Mouse (Mus musculus) embryo, embryonic 9.5 days (tissue): ENCODE results near the gene Nrxn1.

Source experiments
- DNase-seq: peaks from one replicate; pipeline ENCODE4 v3.0.0-alpha.2; 2017; ENCODE audit errors: extremely low spot score

The Nrxn1 gene

DNA sequence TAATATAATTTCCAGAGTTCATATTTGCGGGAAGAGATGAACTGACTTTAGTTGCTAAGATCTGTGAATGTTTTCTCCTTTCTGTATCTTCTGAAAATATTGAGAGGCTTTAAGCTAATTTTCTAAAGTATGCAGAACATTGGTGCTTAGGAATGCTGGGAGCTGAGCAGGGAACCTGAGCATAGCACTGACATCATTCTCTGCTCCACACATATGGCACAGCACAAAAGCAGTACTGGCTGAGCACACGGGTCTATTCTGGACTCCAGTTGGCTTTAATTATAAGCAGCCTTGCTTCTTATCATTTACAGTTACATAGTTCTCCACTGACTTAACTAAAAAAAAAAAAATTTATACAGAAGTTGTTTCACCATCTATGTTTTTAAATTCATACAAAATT, 641.5 kb downstream of the Nrxn1 start:
- DNase-seq = no peak

DNA sequence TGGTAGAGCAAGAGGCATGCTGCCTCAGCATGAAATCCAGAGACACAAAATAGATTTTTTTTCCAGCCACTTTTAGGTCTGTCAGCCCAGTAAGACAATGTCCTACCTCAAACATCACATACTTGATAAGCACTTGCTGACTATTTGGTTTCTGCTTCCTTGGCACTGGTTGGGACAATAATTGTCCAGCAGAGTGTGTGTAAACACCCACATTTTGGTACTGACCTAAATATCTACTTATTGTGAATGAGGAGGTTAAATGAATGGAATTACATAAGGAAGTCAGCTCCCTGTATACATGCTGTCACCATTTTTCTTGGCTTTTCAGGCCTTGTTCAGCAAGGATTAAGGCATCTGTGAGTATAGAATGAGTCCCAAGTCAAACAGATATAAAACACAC, 649.8 kb downstream of the Nrxn1 start:
- no peak for DNase-seq

DNA sequence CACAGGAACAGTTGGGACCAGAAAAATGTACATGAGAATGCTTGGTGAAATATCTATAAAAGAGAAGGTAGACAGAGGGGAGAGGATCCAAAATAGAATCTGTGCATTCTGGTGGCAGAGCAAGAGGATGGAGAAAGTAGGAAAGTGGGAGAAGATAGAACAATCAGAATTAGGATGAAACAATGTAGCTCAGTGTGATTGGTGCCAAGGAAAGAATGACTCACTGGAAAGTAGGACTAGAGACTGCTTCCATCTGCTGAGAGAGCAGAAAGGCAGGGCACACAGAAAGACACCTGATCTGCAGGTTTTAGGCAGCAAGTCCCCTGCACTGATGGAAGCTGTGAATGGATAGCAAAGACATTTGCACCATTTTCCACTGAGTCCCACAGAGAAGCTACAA, 657.0 kb downstream of the Nrxn1 start:
- DNase-seq = no peak

DNA sequence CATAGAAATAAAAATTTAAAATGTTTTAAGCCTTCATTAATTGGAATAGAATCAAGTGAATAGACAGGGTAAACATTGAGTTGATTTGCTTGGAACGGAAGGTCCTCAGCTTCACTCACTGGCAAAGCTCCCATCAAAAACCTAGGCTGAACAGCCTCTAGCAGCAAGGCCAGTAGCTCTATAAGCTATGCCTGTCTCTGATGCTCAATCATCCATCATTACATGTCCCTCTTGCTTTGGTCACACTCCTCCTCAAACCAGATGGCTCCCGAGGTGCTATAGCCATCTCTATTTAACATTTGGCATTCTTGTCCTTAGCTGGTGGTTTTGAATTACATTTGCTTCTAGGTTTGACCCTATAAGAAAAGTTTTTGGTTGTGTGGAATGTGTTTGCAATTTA, 657.5 kb downstream of the Nrxn1 start:
- DNase-seq = no peak

DNA sequence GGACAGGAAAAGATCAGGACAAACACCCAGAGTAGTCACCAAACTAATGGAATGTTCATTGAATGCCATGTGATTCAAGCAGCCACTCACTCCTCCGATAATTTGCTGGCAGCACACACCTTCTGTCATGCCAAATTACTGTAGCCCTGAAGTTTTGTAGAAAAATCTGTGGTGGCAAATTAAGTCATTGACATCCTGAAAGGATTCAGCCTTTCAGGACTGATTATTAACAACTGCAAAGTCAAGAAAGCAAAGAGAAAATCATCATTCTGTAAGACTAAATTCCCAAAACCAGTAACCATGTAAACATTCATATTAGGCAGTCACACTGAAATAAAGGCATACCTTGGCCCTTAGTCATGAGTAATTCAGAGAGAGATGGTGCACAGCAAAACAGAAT, 662.7 kb downstream of the Nrxn1 start:
- DNase-seq = no peak

DNA sequence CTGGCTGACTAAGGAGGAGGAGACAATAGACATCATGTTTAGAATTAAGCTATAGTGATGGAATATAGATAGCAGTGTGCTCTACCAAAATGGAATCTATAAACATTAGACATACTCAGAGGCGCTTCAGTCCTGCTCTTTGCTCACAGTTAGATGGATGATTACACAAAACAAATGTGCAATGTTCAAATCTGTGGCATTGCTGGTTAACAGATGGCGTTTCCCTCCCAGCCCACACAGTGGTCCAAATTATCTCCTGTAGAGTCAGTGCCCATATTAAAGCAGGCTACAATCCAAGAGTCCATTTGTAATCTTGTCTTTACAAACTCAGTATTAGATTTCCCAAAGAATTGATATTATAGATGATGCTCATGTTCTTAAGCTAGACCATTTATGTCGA, 666.9 kb downstream of the Nrxn1 start:
- DNase-seq = no peak

DNA sequence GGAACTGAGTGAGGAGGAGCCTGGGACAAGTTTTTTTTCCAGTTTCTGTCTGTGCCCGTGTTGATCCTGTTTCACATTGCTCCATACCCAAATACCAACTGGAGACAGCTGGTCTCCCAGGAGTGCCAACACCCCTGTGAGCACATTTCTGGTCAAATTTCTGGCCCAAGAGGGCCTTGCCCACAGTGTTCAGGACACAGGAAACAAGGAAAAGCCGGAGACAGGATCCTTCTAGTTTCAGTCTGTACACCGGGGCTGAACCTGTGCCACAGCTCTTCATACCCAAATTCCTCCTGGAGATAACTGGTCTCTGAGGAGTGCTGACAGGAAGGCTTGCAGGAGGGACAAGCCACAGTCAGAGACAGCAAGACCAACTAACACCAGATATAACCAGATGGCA, 670.3 kb downstream of the Nrxn1 start:
- no peak for DNase-seq

DNA sequence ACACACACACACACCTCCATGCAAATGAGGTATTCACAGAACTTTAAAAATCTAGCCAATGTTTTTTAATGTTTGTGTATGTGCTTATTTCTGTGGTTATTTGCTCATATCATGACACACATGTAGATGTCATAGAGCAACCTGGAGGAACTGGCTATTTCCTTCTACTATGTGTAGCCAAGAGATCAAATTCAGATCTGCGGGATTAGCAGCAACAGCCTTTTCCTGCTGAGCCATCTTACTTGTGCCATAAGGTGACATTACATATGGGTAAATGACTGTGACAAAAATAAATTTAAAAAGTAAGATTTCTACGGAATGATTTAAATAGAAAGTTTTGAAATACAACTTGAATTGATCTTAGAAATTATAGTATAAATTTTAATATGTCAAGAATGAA, 672.1 kb downstream of the Nrxn1 start:
- DNase-seq = no peak

DNA sequence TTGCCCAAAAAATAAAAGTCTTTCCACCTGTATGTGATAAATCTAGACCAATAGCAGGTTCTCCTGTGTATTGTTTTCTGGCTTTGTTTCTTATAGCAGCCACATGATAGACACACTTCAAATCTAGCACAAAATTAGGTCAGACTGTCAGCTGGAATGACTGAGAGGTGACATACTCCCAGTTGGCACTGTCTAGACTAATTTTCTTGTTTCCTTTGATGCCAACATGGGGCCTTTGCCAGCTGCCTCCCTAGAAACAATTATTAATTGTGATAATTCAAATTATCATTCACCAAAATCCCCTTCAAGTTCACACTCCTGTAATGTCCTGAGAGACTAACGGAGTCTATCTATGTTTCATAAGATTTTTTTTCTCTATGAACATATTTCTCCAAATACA, 673.3 kb downstream of the Nrxn1 start:
- DNase-seq = no peak

DNA sequence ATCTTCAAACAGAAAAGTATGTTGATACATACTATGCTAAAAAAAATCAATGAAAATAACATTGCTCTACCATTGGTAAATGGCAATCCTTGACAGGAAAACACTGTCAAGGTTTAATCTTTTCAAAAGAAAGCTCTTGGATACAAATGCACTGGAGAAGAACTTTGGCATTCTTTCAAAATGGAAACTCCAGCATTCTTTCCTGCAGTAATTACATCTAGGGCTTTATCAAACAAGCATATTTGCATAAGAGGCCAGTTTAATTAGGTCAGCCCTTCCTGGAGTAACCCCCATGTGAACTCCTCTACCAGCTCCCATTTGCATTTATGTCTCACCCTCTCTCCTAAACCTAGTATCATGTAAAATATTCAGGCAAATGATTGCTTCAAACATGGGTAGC, 696.5 kb downstream of the Nrxn1 start:
- DNase-seq = no peak

DNA sequence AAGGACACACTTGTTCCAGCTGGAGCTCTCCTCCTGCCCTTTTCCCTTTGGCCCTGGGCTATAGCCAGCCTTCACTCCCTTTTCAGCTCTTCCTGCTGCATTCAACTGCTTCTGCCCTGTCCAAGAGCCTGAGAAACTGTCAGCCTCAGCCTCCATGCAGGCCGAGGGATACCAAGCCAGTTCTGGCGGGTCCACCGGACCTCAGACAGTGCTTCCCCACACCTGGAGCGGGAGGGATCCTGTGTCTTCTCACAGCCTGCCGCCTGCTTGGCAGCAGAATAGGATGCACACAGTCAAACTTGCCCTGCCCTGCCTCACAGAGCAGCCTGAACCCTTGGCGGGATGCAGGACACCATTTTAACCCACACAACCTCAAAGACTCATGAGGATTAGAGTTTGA, 698.3 kb downstream of the Nrxn1 start:
- DNase-seq = no peak

DNA sequence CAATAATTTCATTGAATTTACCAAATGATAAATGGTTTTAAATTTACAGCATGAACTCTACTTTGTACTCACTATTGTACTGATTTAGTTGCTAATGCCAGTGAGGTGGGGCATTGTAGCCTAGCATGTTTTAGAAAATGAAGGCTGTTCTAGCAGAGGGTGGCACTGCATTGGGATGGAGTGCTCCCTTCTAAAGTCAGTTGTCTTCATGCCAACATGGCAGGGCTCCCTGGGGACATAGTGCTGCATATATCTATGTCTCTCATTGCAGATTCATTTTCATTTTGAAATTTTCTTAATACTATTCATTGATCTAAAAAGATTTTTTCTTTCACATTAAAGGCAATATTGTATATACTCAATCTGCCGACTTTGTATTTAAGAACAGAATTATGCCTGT, 700.1 kb downstream of the Nrxn1 start:
- no peak for DNase-seq

DNA sequence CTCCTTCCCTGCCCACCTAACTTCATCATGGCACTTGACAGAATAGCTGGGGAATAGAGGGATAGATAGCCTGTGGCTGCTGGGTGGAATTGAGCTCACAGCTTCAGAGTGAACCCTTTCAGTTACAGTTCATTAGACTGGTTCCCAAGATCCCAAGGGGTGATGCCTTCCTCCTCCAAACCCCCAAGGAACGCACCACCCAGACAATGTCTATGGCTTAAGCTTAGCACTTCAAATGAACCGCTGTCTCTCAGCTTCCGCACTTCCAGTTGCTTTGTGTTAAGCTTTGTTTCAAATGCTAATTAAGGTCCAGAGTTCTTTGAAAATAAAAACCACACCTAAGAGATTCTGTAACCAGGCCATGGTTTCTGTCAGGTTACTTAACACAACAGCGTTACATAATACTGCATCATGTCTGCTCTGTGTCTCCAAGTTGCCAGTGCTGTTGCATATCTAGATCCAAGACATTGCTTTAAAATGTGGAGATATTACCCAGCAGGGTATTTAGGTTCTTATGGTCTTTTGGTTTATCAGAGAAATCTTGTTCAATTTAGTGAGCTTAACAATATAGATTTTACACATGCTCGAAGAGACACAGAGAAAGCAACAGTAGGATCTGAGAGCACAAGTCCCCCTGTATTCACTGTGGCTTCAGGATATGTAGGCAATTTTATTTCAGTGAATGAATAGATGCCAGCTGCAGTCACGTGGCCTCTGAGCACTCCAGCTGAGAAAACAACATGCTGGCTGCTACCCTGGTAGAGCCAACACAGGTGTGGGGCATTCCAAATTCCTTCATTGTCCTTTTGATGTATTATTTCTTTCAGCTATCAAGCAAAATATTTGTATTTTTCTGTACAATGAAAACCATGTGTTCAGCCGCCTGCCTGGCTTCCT, 702.3 kb downstream of the Nrxn1 start:
- DNase-seq = no peak

DNA sequence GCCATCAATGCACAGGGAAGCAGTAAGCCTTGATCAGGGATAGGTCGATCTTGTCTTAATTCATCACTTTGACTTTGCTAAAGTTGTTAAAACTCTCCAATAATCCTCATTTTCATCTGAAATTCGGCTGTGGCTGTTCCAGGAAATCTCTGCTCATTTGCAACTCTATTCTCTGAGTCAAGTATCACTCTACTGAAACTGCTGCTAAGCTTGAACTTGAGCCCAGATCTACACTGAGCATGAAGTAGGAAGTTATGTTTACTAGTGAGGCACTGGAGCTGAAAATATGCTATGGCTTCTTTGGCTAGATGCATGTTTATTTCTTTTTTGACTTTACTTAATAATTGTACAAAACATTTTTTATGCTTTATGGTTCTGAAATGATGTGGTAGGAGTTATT, 708.0 kb downstream of the Nrxn1 start:
- DNase-seq = no peak

DNA sequence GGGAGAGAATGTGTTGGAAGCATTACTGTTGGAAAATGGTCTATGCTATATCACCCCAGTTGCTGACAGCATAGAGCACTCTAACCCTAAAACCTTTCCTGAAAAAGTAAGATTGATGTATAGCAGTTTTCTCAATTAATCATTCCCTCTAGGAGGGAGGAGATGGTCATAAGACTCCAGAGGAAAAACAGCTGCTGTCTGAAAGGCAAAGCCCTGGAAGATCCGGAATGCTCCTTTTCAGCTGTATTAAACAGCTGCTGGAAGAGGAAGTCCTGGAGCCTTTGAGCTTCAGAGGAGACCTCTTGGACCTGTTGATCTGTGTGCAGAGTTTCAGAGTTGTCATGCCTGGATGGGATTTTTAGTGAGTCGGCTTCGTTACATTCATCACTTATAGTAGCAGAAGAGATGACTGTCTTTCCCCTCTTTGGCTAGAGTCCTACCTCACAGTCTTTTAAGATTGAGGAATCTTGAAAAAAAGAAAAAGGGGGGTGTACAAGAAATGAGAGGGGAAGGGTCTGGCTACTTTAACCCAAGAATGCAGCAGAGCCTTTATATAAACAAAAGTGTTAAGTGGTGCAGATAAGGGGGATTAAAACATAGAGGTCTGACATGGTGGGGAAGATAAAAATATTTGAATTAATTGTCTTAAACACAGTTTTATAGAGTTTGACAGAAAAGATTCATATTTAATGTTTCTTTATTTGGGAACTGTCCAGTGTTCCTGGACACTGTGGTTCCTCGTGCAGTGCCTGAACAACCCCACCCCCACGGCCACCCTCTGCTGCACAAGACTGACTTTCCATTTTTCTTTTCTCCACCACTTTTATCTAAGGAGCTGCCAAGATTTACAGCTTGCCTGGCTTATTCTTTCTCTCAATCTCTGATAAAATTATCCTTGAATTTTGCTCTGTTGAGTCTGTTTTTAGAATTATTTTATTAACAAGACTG, 710.1 kb downstream of the Nrxn1 start:
- no peak for DNase-seq

DNA sequence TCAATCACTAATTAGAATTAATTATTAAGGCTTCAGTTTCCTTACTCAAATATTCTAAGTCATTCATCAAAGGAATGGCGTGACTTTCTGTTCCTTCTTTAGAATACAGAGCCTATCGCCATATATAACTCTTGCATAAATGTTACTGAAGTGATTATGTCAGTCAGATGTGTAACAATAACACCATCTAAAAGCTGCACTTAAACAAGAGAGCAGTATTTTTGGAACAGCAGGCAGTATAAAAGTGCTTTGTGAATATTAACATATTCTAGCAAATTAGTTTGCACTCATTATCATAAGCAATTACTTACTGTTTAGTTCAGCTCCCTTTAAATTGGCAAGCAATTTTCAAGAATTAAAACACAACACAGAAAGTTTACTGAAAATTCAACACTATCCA, 716.3 kb downstream of the Nrxn1 start:
- no peak for DNase-seq

DNA sequence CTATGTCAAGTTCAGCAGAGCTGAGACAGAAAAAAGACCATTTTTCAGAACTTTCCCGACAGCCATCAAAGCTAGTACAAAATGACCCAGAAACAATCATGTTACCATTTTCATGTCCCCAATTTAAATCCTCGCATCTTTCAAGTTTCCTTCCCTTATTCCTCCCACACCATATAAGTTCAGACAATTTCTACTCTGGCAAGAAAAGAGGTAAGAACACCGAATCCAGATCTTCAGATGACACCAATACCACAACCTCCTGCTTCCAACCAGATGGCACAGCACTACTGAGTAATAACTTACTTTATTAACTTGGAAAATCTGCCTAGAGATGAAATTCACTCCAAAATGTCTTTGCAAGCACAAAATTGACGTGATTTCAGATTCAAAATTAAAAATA, 730.7 kb downstream of the Nrxn1 start:
- no peak for DNase-seq

DNA sequence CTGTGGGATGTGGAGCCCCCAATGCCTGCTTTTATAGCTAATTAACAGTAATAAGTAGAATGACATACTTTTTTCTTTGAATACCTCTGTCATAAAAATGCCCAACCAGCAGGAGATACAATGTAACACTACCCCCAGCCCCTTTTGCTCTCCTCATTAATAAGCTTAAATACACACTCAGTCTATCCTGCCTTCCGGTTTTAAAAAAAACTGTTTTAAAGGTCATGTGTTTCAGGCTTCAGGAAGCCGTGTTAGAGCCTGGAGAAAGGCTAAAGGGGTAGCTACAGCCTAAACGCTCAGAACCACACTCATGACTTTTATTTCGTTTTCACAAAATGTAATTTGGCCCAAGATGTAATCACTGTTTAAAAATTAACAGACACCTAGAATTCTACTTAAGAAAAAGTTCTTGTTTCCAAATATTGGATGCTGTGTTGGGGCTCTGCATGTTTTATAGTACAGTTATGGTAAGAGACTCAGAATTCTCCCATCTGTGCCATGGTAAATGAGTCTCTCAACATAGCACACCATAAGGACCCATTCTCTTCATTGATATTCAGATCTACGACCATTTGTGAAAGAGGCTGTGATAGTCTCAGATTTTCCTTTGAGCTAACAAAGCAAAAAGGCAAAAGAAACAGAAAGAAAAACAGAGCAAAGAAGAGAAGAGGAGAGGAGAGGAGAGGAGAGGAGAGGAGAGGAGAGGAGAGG, 743.3 kb downstream of the Nrxn1 start:
- no peak for DNase-seq

DNA sequence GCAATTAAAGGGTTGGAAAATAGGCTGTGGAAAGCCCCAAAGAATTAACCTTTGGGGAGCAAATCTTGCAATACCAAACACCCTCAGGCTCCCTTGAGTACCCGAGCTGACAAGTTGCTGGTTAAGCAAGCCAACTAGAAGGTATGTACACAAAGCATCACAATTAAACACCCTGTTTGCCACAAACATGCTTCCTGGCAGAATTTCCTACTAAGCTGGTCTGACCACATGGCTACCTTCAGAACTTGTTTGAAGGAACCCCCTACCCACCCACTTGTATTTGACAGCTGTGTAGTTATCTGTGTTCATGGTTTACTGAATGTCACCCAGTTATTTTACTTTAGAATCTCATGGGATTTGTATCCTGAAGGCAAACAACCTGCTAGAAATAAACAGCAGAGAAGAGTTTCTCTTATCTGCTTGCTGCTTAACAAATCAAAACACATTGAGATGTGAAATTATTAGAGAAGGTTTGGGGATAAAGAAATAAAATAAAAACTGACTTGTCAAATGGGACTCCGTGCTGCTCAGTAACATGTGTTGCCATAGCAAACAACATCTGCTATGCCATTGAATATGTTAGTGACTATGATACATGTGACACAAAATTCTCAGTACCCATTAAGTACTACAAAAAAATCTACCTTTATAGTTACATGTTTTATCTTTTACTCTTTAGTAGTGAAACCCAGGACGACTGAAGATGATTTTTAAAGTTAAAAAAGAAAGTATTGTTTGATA, 746.0 kb downstream of the Nrxn1 start:
- DNase-seq = no peak

DNA sequence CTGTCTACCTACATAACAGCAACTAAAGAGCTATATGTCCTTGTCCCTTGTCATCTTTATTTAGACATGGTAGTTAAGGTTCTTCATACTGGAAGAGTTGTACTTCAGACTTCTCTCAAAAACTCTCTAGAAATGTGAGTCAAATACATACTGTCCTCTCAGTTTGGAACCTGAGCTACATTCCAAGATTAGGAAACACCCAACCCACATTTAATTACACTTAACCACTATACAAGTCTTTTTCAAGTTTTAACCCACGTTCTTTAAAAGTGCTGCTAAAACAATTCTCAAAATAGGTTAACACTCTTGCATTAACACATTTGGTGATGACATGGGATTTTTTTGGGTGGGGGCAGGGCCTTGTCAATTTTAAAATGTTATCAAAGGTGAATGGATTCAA, 759.4 kb downstream of the Nrxn1 start:
- DNase-seq = no peak

DNA sequence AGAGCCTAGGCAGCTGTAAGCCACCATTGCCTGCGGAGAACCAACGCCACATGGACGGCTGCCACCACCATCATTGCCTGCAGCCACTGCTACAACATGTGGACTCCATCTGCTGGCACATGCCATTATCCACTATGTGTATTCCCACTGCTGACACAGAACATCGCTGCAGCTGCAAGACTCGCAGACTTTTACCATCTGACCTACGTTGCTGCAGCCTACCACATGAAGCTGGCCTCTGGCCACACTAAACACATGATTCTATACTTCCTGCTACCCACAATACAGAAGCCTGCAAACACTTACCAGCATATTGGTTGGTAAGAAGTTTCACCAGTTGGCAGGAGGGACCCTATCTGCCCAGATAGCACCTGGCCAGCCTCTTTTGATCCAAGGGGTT, 769.2 kb downstream of the Nrxn1 start:
- DNase-seq = no peak

DNA sequence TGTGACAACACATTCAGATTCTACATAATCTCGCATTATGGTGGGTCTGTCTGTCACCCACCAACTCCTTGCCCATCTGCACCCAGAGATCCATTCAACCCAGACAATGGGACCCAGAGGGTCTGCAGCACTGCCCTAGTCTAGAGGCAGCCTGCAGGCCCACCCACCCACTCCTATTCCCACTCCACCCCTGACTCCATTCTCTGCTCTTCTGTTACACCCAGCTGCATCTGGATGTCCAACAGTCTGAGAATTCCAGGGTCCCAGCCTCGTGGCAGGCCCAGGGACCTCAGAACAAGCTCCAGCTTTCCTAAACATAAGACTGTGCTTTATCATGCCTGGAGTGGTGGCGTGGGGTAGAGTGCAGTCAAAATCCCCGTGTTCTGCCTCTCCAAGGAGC, 820.6 kb downstream of the Nrxn1 start:
- DNase-seq = no peak
